Mouse (Mus musculus) hindbrain, embryonic 15.5 days (tissue): Measurements from ENCODE around the gene App. TPM values are rescaled to one million over a fixed set of nuclear protein-coding genes. Genes with fewer than 3 reads are reported as not detected.

Experiments used
- ATAC-seq: fragments of 200-750 bp; cut with Nextera tagmentation; 2 replicates; pipeline ENCODE4 v1.8.0; 2017; ENCODE audit warnings: low read depth, moderate number of reproducible peaks, moderate TSS enrichment; ENCODE audit not compliant: low FRiP score
- H3K27ac ChIP-seq: fragments of 300-500 bp; sonication (generic); replicated peaks from 2 replicates; pipeline ENCODE4 v1.5.1; 2015; ENCODE audit warnings: mild to moderate bottlenecking, inconsistent platforms
- H3K27me3 ChIP-seq: fragments of 300-500 bp; sonication (generic); 2 replicates; pipeline ENCODE4 v1.6.1; 2015; ENCODE audit warnings: control low read depth, inconsistent platforms
- H3K36me3 ChIP-seq: fragments of 300-500 bp; sonication (generic); 2 replicates; pipeline ENCODE4 v1.6.1; 2015; ENCODE audit warnings: control low read depth, inconsistent platforms
- H3K4me1 ChIP-seq: fragments of 300-500 bp; sonication (generic); replicated peaks from 2 replicates; pipeline ENCODE4 v1.6.1; 2015; ENCODE audit warnings: control low read depth, inconsistent platforms
- H3K4me2 ChIP-seq: fragments of 300-500 bp; sonication (generic); 2 replicates; pipeline ENCODE4 v1.6.1; 2015; ENCODE audit warnings: moderate library complexity, mild to moderate bottlenecking, inconsistent platforms
- H3K4me3 ChIP-seq: fragments of 300-500 bp; sonication (generic); 2 replicates; pipeline ENCODE4 v1.5.1; 2015; ENCODE audit warnings: mild to moderate bottlenecking, inconsistent platforms
- H3K9ac ChIP-seq: fragments of 300-500 bp; sonication (generic); 2 replicates; pipeline ENCODE4 v1.6.1; 2015; ENCODE audit warnings: inconsistent platforms
- H3K9me3 ChIP-seq: fragments of 300-500 bp; sonication (generic); 2 replicates; pipeline ENCODE4 v1.6.1; 2016; ENCODE audit warnings: control low read depth, inconsistent platforms
- WGBS: fragments of 180-500 bp; shearing (Covaris S2); methylation state at CpG from one replicate; pipeline ENCODE4 v1.1.7; 2015; 5-methylcytosine and 5-hydroxymethylcytosine counted together
- polyA plus RNA-seq: library from polyadenylated mRNA; unstranded; fragments of >200 nt; fragmentation: Nextera tagmentation; extraction: Ambion mirVana; gene quantifications from 2 replicates; pipeline ENCODE4 v1.2.1, GENCODE M21; 2015

App gene
- polyA plus RNA-seq, 1 experiment from 2014 or later = 455 TPM

- Histone ChIP-seq H3K9me3 (no peaks in the 10 kb centered on the region), H3K4me3 (no peak overlapping the region), H3K36me3 (peaks cover 9% of the 10 kb centered on the region), H3K27me3 (no peaks in the 10 kb centered on the region), H3K4me2 (no peak overlapping the region), H3K9ac (no peak overlapping the region), H3K4me1 (peaks cover 18% of the 10 kb centered on the region; the same call in 1 of the 2 replicates), H3K27ac (peak overlapping the region; percentile 35)
- 51% methylated on average over 10 of the region's 10 CpGs for WGBS
- peak; percentile 61 for ATAC-seq
These were observed 135.5 kb downstream of the App start for GRCm38 (mm10) chr16:85037969-85038644.

- Histone ChIP-seq H3K9ac (no peak overlapping the region), H3K27ac (no peak overlapping the region), H3K27me3 (no peaks in the 10 kb centered on the region), H3K4me2 (no peak overlapping the region), H3K4me1 (peaks cover 13% of the 10 kb centered on the region; the same call in 1 of the 2 replicates), H3K9me3 (no peaks in the 10 kb centered on the region), H3K36me3 (peaks cover 10% of the 10 kb centered on the region), H3K4me3 (no peak overlapping the region)
- no peak for ATAC-seq
- WGBS = 77% methylated on average over 5 of the region's 5 CpGs
These were observed 137.8 kb downstream of the App start for GRCm38 (mm10) chr16:85035815-85036214.

GRCm38 (mm10) chr16:85033747-85034146 is 139.8 kb downstream of the App start:
- 86% methylated on average over 5 of the region's 5 CpGs for WGBS
- 0 out of 2 replicates have a peak, but pooled peaks cover 13% of the 10 kb centered on the region for H3K4me1 ChIP-seq
- no peaks in the 10 kb centered on the region for H3K27me3 ChIP-seq
- no peak overlapping the region for H3K27ac ChIP-seq
- H3K4me2 ChIP-seq = no peak overlapping the region
- peaks cover 28% of the 10 kb centered on the region for H3K36me3 ChIP-seq
- ATAC-seq = no peak
- no peak overlapping the region for H3K9ac ChIP-seq
- no peak overlapping the region for H3K4me3 ChIP-seq
- H3K9me3 ChIP-seq = no peaks in the 10 kb centered on the region

GRCm38 (mm10) chr16:85030810-85031209 is 142.8 kb downstream of the App start:
- Histone ChIP-seq H3K4me1 (0 out of 2 replicates have a peak, but pooled peaks cover 4% of the 10 kb centered on the region), H3K36me3 (peaks cover 35% of the 10 kb centered on the region), H3K27me3 (no peaks in the 10 kb centered on the region), H3K27ac (no peak overlapping the region), H3K9me3 (no peaks in the 10 kb centered on the region), H3K4me2 (no peak overlapping the region), H3K9ac (no peak overlapping the region), H3K4me3 (no peak overlapping the region)
- no peak for ATAC-seq
- 73% methylated on average over 12 of the region's 12 CpGs for WGBS

GRCm38 (mm10) chr16:85028396-85028795 is 145.2 kb downstream of the App start:
- no peaks in the 10 kb centered on the region for H3K27me3 ChIP-seq
- no peaks in the 10 kb centered on the region for H3K4me1 ChIP-seq
- H3K27ac ChIP-seq = no peak overlapping the region
- H3K9me3 ChIP-seq = no peaks in the 10 kb centered on the region
- no peak for ATAC-seq
- H3K36me3 ChIP-seq = peaks cover 54% of the 10 kb centered on the region
- 84% methylated on average over 4 of the region's 4 CpGs for WGBS
- no peak overlapping the region for H3K4me3 ChIP-seq
- no peak overlapping the region for H3K9ac ChIP-seq
- no peak overlapping the region for H3K4me2 ChIP-seq

- Histone ChIP-seq H3K36me3 (peaks cover 36% of the 10 kb centered on the region), H3K27ac (no peak overlapping the region), H3K4me3 (no peak overlapping the region), H3K4me2 (no peak overlapping the region), H3K4me1 (0 out of 2 replicates have a peak, but pooled peaks cover 4% of the 10 kb centered on the region), H3K9me3 (no peaks in the 10 kb centered on the region), H3K9ac (no peak overlapping the region), H3K27me3 (no peaks in the 10 kb centered on the region)
- 96% methylated on average over 8 of the region's 8 CpGs for WGBS
- ATAC-seq = no peak
These were observed 148.9 kb downstream of the App start for GRCm38 (mm10) chr16:85024706-85025105.

- Histone ChIP-seq H3K4me3 (no peak overlapping the region), H3K9ac (no peak overlapping the region), H3K36me3 (peaks cover 27% of the 10 kb centered on the region), H3K27me3 (no peaks in the 10 kb centered on the region), H3K27ac (no peak overlapping the region), H3K4me2 (no peak overlapping the region), H3K4me1 (peaks cover 4% of the 10 kb centered on the region; the same call in 1 of the 2 replicates), H3K9me3 (no peaks in the 10 kb centered on the region)
- ATAC-seq = no peak
- WGBS = 84% methylated on average over 3 of the region's 3 CpGs
These were observed 150.5 kb downstream of the App start for GRCm38 (mm10) chr16:85023106-85023505.

- peaks cover 20% of the 10 kb centered on the region for H3K36me3 ChIP-seq
- H3K27me3 ChIP-seq = no peaks in the 10 kb centered on the region
- H3K9me3 ChIP-seq = no peaks in the 10 kb centered on the region
- no peak overlapping the region for H3K4me2 ChIP-seq
- 0 out of 2 replicates have a peak overlapping the region, but pooled peaks have one; percentile 15 for H3K27ac ChIP-seq
- H3K4me3 ChIP-seq = no peak overlapping the region
- WGBS = 85% methylated on average over 9 of the region's 9 CpGs
- no peak for ATAC-seq
- peaks cover 4% of the 10 kb centered on the region; the same call in 1 of the 2 replicates for H3K4me1 ChIP-seq
- H3K9ac ChIP-seq = no peak overlapping the region
These were observed 152.8 kb downstream of the App start for GRCm38 (mm10) chr16:85020696-85021323.

GRCm38 (mm10) chr16:85019273-85019672 is 154.3 kb downstream of the App start:
- peaks cover 18% of the 10 kb centered on the region for H3K36me3 ChIP-seq
- ATAC-seq = no peak
- WGBS = 37% methylated on average over 5 of the region's 5 CpGs
- H3K4me2 ChIP-seq = no peak overlapping the region
- no peaks in the 10 kb centered on the region for H3K27me3 ChIP-seq
- H3K9ac ChIP-seq = no peak overlapping the region
- H3K27ac ChIP-seq = no peak overlapping the region
- H3K4me3 ChIP-seq = no peak overlapping the region
- no peaks in the 10 kb centered on the region for H3K9me3 ChIP-seq
- peaks cover 4% of the 10 kb centered on the region; the same call in 1 of the 2 replicates for H3K4me1 ChIP-seq

GRCm38 (mm10) chr16:85017845-85018244 is 155.7 kb downstream of the App start:
- 0 out of 2 replicates have a peak, but pooled peaks have one; percentile 25 for ATAC-seq
- H3K27ac ChIP-seq = no peak overlapping the region

GRCm38 (mm10) chr16:85012695-85013094 is 160.9 kb downstream of the App start:
- H3K4me1 ChIP-seq = no peaks in the 10 kb centered on the region

More at GRCm38 (mm10) chr16:85017845-85018244, 155.7 kb downstream of the App start:
- 69% methylated on average over 7 of the region's 7 CpGs for WGBS
- no peaks in the 10 kb centered on the region for H3K9me3 ChIP-seq
- H3K4me2 ChIP-seq = no peak overlapping the region
- H3K4me3 ChIP-seq = no peak overlapping the region
- H3K36me3 ChIP-seq = peaks cover 24% of the 10 kb centered on the region
- H3K9ac ChIP-seq = no peak overlapping the region
- H3K4me1 ChIP-seq = peaks cover 4% of the 10 kb centered on the region; the same call in 1 of the 2 replicates
- H3K27me3 ChIP-seq = no peaks in the 10 kb centered on the region

GRCm38 (mm10) chr16:85012172-85012571 is 161.4 kb downstream of the App start:
- Histone ChIP-seq H3K4me2 (no peak overlapping the region), H3K27me3 (no peaks in the 10 kb centered on the region), H3K27ac (no peak overlapping the region), H3K9ac (no peak overlapping the region), H3K4me1 (no peaks in the 10 kb centered on the region), H3K36me3 (peaks cover 53% of the 10 kb centered on the region), H3K4me3 (no peak overlapping the region), H3K9me3 (no peaks in the 10 kb centered on the region)
- 90% methylated on average over 5 of the region's 5 CpGs for WGBS
- no peak for ATAC-seq

More at GRCm38 (mm10) chr16:85012695-85013094, 160.9 kb downstream of the App start:
- peaks cover 53% of the 10 kb centered on the region for H3K36me3 ChIP-seq
- WGBS = 95% methylated on average over 3 of the region's 3 CpGs
- no peak for ATAC-seq
- H3K4me3 ChIP-seq = no peak overlapping the region
- H3K9ac ChIP-seq = no peak overlapping the region
- H3K27me3 ChIP-seq = no peaks in the 10 kb centered on the region
- H3K9me3 ChIP-seq = no peaks in the 10 kb centered on the region
- H3K27ac ChIP-seq = no peak overlapping the region
- no peak overlapping the region for H3K4me2 ChIP-seq
